Mouse (Mus musculus): Measurements from ENCODE around the gene Gas2l1. TPM values are rescaled to one million over a fixed set of nuclear protein-coding genes. Genes with fewer than 3 reads are reported as not detected.

Gas2l1 gene
- total and polyA plus RNA-seq, 3 experiments = 41.1 to 89.0 TPM; not detected in 1

DNA sequence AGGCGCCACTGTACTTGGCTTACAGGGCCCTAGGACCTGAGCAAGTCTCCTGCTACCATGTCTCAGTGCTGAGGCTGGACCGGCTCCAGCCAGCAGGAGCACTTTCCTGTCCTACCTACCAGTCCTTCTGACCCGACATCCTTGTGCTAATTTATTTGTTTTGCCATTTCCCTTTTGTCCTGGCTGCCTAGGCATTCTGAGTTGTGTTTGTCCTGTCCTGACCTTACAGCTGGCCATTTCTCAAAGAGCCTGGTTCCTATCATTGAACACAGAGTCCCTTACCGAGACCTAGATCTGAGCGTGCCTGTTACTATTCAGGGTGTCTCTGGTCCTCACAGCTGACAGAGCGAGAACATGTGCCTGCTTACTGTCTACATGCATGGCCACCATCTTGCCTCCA lies 10.3 kb downstream of the Gas2l1 start:
- peaks cover 0 to 4% of the 10 kb centered on the region in 2 experiments; a peak in 1 of 4 replicates for H3K4me1 ChIP-seq (ENCODE audit: control insufficient read depth in 1 of 2, insufficient read depth in 2 of 2, low read length in 2 of 2)
- no peak overlapping the region for H3K27ac ChIP-seq (ENCODE audit: control insufficient read depth, low read depth, low read length)
- H3K36me3 ChIP-seq (ENCODE audit: control insufficient read depth in 1 of 2, insufficient read depth in 2 of 2, low read length in 2 of 2) = no peaks in the 10 kb centered on the region
- H3K9me3 ChIP-seq (replicated peaks; ENCODE audit: insufficient read depth, low read length) = no peaks in the 10 kb centered on the region
- TF ChIP-seq ZKSCAN1 (IDR thresholded peaks at IDR 0.05; ENCODE audit: low read depth, low read length) (no peak), RCOR1 (IDR thresholded peaks at IDR 0.05; ENCODE audit: low read depth, low read length) (no peak), ZMIZ1 (IDR thresholded peaks at IDR 0.05; ENCODE audit: low read depth, low read length) (no peak), TBP (IDR thresholded peaks at IDR 0.05; ENCODE audit: low read depth, low read length) (no peak), NELFE (IDR thresholded peaks at IDR 0.05; ENCODE audit: low read depth, low read length) (no peak), ZNF384 (IDR thresholded peaks at IDR 0.05; ENCODE audit: low read depth, low read length) (no peak), RAD21 (IDR thresholded peaks at IDR 0.05; ENCODE audit: low read depth, low read length) (no peak), MYB (IDR thresholded peaks at IDR 0.05; ENCODE audit: low read depth, low read length) (no peak), SMC3 (IDR thresholded peaks at IDR 0.05; ENCODE audit: low read depth, low read length) (no peak), ELF1 (IDR thresholded peaks at IDR 0.05; ENCODE audit: low read depth, low read length) (no peak), MAZ (IDR thresholded peaks at IDR 0.05; ENCODE audit: low read depth, low read length) (no peak), CHD2 (IDR thresholded peaks at IDR 0.05; ENCODE audit: low read length) (no peak), CTCF (IDR thresholded peaks at IDR 0.05 in 2 of 3, conservative IDR thresholded peaks at IDR 0.05 in 1 of 3; ENCODE audit: control insufficient read depth in 1 of 3, insufficient read depth in 1 of 3, low read depth in 2 of 3, low read length in 3 of 3, poor library complexity in 1 of 3, severe bottlenecking in 1 of 3) (no peak), HCFC1 (IDR thresholded peaks at IDR 0.05; ENCODE audit: low read depth, low read length) (no peak), KAT2A (conservative IDR thresholded peaks at IDR 0.05; ENCODE audit: low read depth, low read length) (no peak), MAX (IDR thresholded peaks at IDR 0.05; ENCODE audit: low read length) (no peak), BHLHE40 (IDR thresholded peaks at IDR 0.05; ENCODE audit: borderline replicate concordance, low read depth, low read length) (no peak)
- H3K4me3 ChIP-seq (ENCODE audit: control insufficient read depth in 1 of 2, insufficient read depth in 1 of 2, low read depth in 2 of 2, low read length in 2 of 2) = no peak overlapping the region
- no peak for DNase-seq (ENCODE audit: low read depth, low spot score)
- peaks cover 9 to 14% of the 10 kb centered on the region in 2 experiments for H3K27me3 ChIP-seq (ENCODE audit: control insufficient read depth in 1 of 2, insufficient read depth in 2 of 2, low read length in 2 of 2)
- no peak overlapping the region for H3K9ac ChIP-seq (ENCODE audit: control insufficient read depth, low read depth, low read length, poor library complexity, severe bottlenecking)
- no peaks in the 10 kb centered on the region for H3K79me2 ChIP-seq (ENCODE audit: control insufficient read depth, insufficient read depth, low read length, poor library complexity)

DNA sequence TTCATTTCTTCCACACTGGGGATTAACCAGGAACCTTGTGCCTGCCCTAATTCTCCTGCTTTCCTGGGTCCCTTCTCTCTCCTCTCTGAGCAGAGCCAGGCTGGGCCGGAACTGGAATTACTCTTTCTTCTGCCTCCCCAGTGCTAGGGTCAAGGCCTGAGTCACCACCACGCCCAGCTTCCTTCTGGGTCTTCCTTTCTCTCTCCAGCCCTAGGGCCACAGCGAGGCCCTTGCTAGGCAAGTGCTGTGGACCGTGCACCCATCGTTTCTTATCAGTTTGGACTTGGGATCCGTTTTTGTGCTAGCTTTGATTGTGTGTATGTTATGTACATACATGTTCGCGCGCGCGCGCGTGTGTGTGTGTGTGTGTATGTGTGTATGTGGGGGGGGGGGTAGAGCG lies 11.0 kb downstream of the Gas2l1 start:
- H3K4me1 ChIP-seq (ENCODE audit: control insufficient read depth in 1 of 2, insufficient read depth in 2 of 2, low read length in 2 of 2) = peaks cover 0 to 4% of the 10 kb centered on the region in 2 experiments; a peak in 1 of 4 replicates
- no peak for TF ChIP-seq MYC (IDR thresholded peaks at IDR 0.05; ENCODE audit: low read depth, low read length)
- no peak for TF ChIP-seq MAZ (IDR thresholded peaks at IDR 0.05; ENCODE audit: low read depth, low read length)
- TF ChIP-seq GABPA (IDR thresholded peaks at IDR 0.05; ENCODE audit: low read depth, low read length) = no peak
- TF ChIP-seq EP300 (IDR thresholded peaks at IDR 0.05; ENCODE audit: low read depth in 1 of 2, low read length in 2 of 2) = no peak
- TF ChIP-seq MYB (IDR thresholded peaks at IDR 0.05; ENCODE audit: low read depth, low read length) = no peak
- no peak for TF ChIP-seq TAL1 (IDR thresholded peaks at IDR 0.05; ENCODE audit: low read length)
- TF ChIP-seq ZNF384 (IDR thresholded peaks at IDR 0.05; ENCODE audit: low read depth, low read length) = no peak
- no peak for TF ChIP-seq SIN3A (IDR thresholded peaks at IDR 0.05; ENCODE audit: low read length)
- TF ChIP-seq NRF1 (IDR thresholded peaks at IDR 0.05; ENCODE audit: insufficient read depth, low read depth, low read length, poor library complexity, severe bottlenecking) = no peak
- TF ChIP-seq TBP (IDR thresholded peaks at IDR 0.05; ENCODE audit: low read depth, low read length) = no peak
- TF ChIP-seq ZKSCAN1 (IDR thresholded peaks at IDR 0.05; ENCODE audit: low read depth, low read length) = no peak
- no peak for TF ChIP-seq KAT2A (conservative IDR thresholded peaks at IDR 0.05; ENCODE audit: low read depth, low read length)
- no peak for TF ChIP-seq USF1 (IDR thresholded peaks at IDR 0.05; ENCODE audit: low read depth, low read length)
- no peak for TF ChIP-seq JUND (IDR thresholded peaks at IDR 0.05; ENCODE audit: low read depth, low read length)
- TF ChIP-seq RCOR1 (IDR thresholded peaks at IDR 0.05; ENCODE audit: low read depth, low read length) = no peak
- H3K27ac ChIP-seq (ENCODE audit: control insufficient read depth, low read depth, low read length) = no peak overlapping the region
- no peaks in the 10 kb centered on the region for H3K36me3 ChIP-seq (ENCODE audit: control insufficient read depth in 1 of 2, insufficient read depth in 2 of 2, low read length in 2 of 2)
- peaks cover 9 to 14% of the 10 kb centered on the region in 2 experiments for H3K27me3 ChIP-seq (ENCODE audit: control insufficient read depth in 1 of 2, insufficient read depth in 2 of 2, low read length in 2 of 2)
- H3K4me3 ChIP-seq (ENCODE audit: control insufficient read depth in 1 of 2, insufficient read depth in 1 of 2, low read depth in 2 of 2, low read length in 2 of 2) = no peak overlapping the region
- no peaks in the 10 kb centered on the region for H3K79me2 ChIP-seq (ENCODE audit: control insufficient read depth, insufficient read depth, low read length, poor library complexity)
- H3K9ac ChIP-seq (ENCODE audit: control insufficient read depth, low read depth, low read length, poor library complexity, severe bottlenecking) = no peak overlapping the region
- DNase-seq (ENCODE audit: low read depth, low spot score) = no peak
- H3K9me3 ChIP-seq (replicated peaks; ENCODE audit: insufficient read depth, low read length) = no peaks in the 10 kb centered on the region
